Mouse (Mus musculus) neural tube, embryonic 10.5 days (tissue): ENCODE data around the gene Lyve1.

Experiments used
- DNase-seq: peaks from one replicate; pipeline ENCODE4 v3.0.0-alpha.2; 2017; ENCODE audit warnings: low spot score; ENCODE audit errors: extremely low spot score

Gene Lyve1

GRCm38 (mm10) chr7:110810995-110811394 lies 52.0 kb downstream of the Lyve1 start:
- DNase-seq: no peak

DNA sequence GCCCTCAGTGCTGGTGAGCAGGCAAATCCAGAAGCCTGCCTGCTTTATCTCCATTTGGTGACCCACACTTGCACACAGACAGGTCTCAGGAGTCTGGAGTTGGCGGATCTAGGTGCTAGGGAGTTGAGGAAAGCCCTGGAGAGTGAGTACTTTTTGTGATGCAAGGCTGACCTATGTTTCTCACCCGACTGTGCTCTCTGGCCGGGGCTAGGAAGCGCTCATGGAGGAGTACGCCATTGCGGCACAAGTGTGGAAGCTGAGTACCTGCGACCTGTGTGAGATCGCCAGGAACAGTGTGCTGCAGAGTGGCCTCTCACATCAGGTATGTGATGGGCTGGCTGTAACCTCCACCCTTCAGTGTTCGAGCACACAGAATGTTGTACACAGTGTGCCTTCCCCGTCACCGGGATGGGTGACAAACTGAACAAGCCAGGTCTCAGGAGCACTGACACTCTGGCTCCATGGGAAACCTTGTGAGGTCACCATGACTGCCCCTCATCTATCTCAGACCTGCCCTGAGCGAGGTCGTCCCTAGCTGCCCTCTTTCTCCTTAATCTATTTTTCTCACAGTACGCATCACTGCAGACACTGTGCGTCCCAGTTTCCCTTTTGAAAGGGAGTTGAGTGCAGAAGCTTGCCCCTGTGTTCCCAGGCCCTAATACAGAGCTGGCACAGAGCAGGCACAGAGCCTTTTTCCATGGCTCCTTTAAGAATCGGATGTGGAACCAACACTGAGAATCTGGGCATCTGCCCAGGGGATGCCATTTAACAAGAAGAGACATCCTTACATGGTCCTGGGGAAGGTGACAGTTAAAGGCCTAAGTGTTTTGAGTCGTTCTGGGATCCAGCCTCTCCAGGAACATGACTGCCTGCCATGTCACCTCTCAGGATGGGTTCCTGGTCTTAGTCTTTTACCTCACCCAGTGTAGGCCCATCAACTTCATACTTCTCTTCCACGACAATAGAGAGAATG lies 53.2 kb downstream of the Lyve1 start:
- DNase-seq: no peak

DNA sequence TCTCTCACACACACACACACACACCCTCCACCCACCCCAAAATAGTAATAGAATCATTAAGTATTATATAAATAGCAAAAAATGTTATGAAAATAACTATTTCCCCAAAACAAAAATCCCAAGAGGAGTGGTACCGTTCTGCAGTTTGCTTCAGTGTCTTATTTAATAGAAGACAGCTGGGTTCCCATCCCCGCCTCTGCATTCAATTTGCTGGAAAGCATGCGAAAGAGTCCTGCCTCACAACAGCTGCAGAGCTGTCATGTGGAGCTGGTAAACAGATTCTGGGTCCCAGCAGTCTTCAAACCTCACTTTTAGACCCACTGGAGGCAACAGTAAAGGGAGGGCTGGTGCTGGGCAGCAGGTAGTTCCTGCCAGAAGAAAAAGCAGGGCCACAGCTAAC lies 54.1 kb downstream of the Lyve1 start:
- DNase-seq: no peak

DNA sequence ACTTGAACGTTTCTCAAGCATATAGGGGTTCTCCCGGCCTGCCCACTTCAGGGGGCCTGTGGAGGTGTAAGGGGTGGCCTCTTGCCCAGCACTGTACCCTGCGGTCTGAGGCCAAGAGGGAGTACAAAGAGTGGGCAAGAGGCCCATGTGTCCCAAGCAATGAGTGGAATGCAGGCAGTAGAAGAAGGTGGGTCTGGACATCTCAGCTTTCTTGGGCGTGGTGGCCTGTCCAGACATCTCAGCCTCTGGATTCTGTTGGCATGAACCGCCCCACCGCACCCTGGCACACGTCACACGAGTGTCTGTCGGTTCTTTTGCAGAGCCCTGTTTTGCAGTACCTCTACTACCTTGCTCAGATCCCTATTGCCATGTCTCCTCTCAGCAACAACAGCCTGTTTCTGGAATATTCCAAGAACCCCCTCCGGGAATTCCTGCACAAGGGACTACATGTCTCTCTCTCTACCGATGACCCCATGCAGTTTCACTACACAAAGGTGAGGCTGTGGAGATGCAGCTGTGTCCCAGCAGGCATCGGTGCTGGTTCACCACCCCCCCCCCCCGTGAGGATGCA lies 55.5 kb downstream of the Lyve1 start:
- no peak for DNase-seq

- no peak for DNase-seq
Measured at GRCm38 (mm10) chr7:110804266-110804665, 58.8 kb downstream of the Lyve1 start.

DNA sequence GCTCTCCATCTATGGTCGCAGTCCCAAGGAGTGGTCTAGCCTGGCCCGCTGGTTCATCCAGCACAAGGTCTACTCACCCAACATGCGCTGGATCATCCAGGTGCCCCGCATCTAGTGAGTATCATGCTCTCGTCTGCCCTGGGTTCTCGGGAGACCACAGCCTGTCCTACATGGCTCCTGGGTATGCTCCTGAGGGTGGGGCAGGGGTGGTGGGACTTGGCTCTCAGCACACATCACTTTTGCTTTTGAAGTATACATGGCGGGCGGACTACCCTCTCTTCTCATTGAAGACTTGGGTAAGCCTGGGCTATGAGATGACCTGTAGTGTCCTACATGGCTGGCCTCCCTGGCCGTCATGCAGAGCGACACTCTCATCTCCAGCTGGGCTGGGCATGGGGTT lies 59.9 kb downstream of the Lyve1 start:
- DNase-seq: no peak

- peak; percentile 78 for DNase-seq
Measured at GRCm38 (mm10) chr7:110801028-110801427, 62.0 kb downstream of the Lyve1 start.
